Mouse (Mus musculus) limb, embryonic 15.5 days (tissue): ENCODE results near the gene H2al2a. TPM values are rescaled to one million over a fixed set of nuclear protein-coding genes. Genes with fewer than 3 reads are reported as not detected.
"Not testable (repeated sequence)": the region's sequence is repeated elsewhere in the genome, so short reads cannot be mapped to it uniquely, and the experiment has no call there.

ENCODE experiments used
- ATAC-seq: fragments of 200-750 bp; cut with Nextera tagmentation; 2 replicates; pipeline ENCODE4 v1.8.0; 2017; ENCODE audit warnings: low read depth, moderate TSS enrichment; ENCODE audit not compliant: insufficient number of reproducible peaks, low FRiP score, low TSS enrichment
- H3K27ac ChIP-seq: fragments of 300-500 bp; sonication (generic); 2 replicates; pipeline ENCODE4 v1.5.1; 2015; ENCODE audit warnings: moderate library complexity, mild to moderate bottlenecking, inconsistent platforms
- H3K27me3 ChIP-seq: fragments of 300-500 bp; sonication (generic); 2 replicates; pipeline ENCODE4 v1.6.1; 2015; ENCODE audit warnings: inconsistent platforms
- H3K36me3 ChIP-seq: fragments of 300-500 bp; sonication (generic); 2 replicates; pipeline ENCODE4 v1.6.1; 2015; ENCODE audit warnings: inconsistent platforms
- H3K4me1 ChIP-seq: fragments of 300-500 bp; sonication (generic); 2 replicates; pipeline ENCODE4 v1.6.1; 2015; ENCODE audit warnings: inconsistent platforms
- H3K4me2 ChIP-seq: fragments of 300-500 bp; sonication (generic); 2 replicates; pipeline ENCODE4 v1.6.1; 2015; ENCODE audit warnings: mild to moderate bottlenecking, inconsistent platforms
- H3K4me3 ChIP-seq: fragments of 300-500 bp; sonication (generic); 2 replicates; pipeline ENCODE4 v1.5.1; 2015; ENCODE audit warnings: mild to moderate bottlenecking, inconsistent platforms
- H3K9ac ChIP-seq: fragments of 300-500 bp; sonication (generic); 2 replicates; pipeline ENCODE4 v1.6.1; 2015; ENCODE audit warnings: inconsistent platforms
- H3K9me3 ChIP-seq: fragments of 300-500 bp; sonication (generic); 2 replicates; pipeline ENCODE4 v1.6.1; 2016; ENCODE audit warnings: inconsistent platforms
- WGBS: fragments of 180-500 bp; shearing (Covaris S2); methylation state at CpG from one replicate; pipeline ENCODE4 v1.1.7; 2015; 5-methylcytosine and 5-hydroxymethylcytosine counted together
- polyA plus RNA-seq: library from polyadenylated mRNA; unstranded; fragments of >200 nt; fragmentation: Nextera tagmentation; extraction: Ambion mirVana; gene quantifications from 2 replicates; pipeline ENCODE4 v1.2.1, GENCODE M21; 2015

The H2al2a gene
- polyA plus RNA-seq, 1 experiment from 2014 or later, result not detected

- no peak overlapping the region for H3K4me2 ChIP-seq
- no peak overlapping the region for H3K27ac ChIP-seq
- H3K4me1 ChIP-seq, result peaks cover 14% of the 10 kb centered on the region; the same call in 1 of the 2 replicates
- H3K36me3 ChIP-seq, result no peaks in the 10 kb centered on the region
- ATAC-seq, result no peak
- H3K4me3 ChIP-seq, result no peak overlapping the region
- H3K27me3 ChIP-seq, result no peaks in the 10 kb centered on the region
- 93% methylated on average over 3 of the region's 3 CpGs for WGBS
- no peaks in the 10 kb centered on the region for H3K9me3 ChIP-seq
- no peak overlapping the region for H3K9ac ChIP-seq
Observed at GRCm38 (mm10) chr2:18002306-18002705, 5.5 kb upstream of the H2al2a start.

DNA sequence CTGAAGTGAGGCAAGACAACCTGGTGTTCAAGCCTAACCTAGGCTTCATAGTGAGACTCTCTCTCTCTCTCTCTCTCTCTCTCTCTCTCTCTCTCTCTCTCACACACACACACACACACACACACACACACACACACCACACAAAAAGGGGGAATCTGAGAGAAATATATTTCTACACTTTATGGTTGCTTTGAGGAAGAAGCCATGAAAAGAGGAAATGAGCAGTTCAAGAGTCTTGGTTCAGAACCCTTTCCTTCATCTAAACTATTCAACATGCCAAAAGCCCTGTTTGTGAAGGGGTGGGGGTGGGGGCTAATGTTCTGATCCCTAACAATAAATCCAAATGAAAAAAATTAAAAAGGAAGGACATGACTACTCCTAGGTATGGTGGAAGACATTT lies 7.2 kb downstream of the H2al2a start:
- ATAC-seq, result no peak
- H3K27ac ChIP-seq, result no peak overlapping the region
- no peaks in the 10 kb centered on the region for H3K4me1 ChIP-seq
- no peaks in the 10 kb centered on the region for H3K36me3 ChIP-seq
- no peak overlapping the region for H3K4me2 ChIP-seq
- H3K9me3 ChIP-seq, result no peaks in the 10 kb centered on the region
- no peak overlapping the region for H3K4me3 ChIP-seq
- H3K27me3 ChIP-seq, result no peaks in the 10 kb centered on the region
- no peak overlapping the region for H3K9ac ChIP-seq

- no peak overlapping the region for H3K9ac ChIP-seq
- 73% methylated on average over 3 of the region's 3 CpGs for WGBS
- H3K4me1 ChIP-seq, result no peaks in the 10 kb centered on the region
- no peaks in the 10 kb centered on the region for H3K9me3 ChIP-seq
- no peak for ATAC-seq
- H3K36me3 ChIP-seq, result no peaks in the 10 kb centered on the region
- H3K27me3 ChIP-seq, result no peaks in the 10 kb centered on the region
- H3K4me3 ChIP-seq, result no peak overlapping the region
- no peak overlapping the region for H3K27ac ChIP-seq
- H3K4me2 ChIP-seq, result no peak overlapping the region
Observed at GRCm38 (mm10) chr2:17989115-17989514, 7.6 kb downstream of the H2al2a start.

- Histone ChIP-seq H3K4me1 (no peaks in the 10 kb centered on the region), H3K4me2 (no peak overlapping the region), H3K27me3 (no peaks in the 10 kb centered on the region), H3K36me3 (no peaks in the 10 kb centered on the region), H3K9me3 (no peaks in the 10 kb centered on the region), H3K4me3 (no peak overlapping the region), H3K9ac (no peak overlapping the region), H3K27ac (no peak overlapping the region)
- WGBS, result 74% methylated on average over 3 of the region's 3 CpGs
- ATAC-seq, result no peak
Observed at GRCm38 (mm10) chr2:17986694-17987093, 10.1 kb downstream of the H2al2a start.

GRCm38 (mm10) chr2:17984774-17985173 lies 12.0 kb downstream of the H2al2a start:
- no peaks in the 10 kb centered on the region for H3K36me3 ChIP-seq
- no peak overlapping the region for H3K4me3 ChIP-seq
- no peaks in the 10 kb centered on the region for H3K9me3 ChIP-seq
- H3K4me1 ChIP-seq, result no peaks in the 10 kb centered on the region
- ATAC-seq, result no peak
- H3K27ac ChIP-seq, result no peak overlapping the region
- H3K4me2 ChIP-seq, result no peak overlapping the region
- 95% methylated on average over 3 of the region's 3 CpGs for WGBS
- H3K27me3 ChIP-seq, result no peaks in the 10 kb centered on the region
- no peak overlapping the region for H3K9ac ChIP-seq

- Histone ChIP-seq H3K4me2 (no peak overlapping the region), H3K27me3 (no peaks in the 10 kb centered on the region), H3K36me3 (no peaks in the 10 kb centered on the region), H3K4me3 (no peak overlapping the region), H3K9me3 (no peaks in the 10 kb centered on the region), H3K4me1 (no peaks in the 10 kb centered on the region), H3K9ac (no peak overlapping the region), H3K27ac (no peak overlapping the region)
- ATAC-seq, result no peak
- 84% methylated on average over 1 of the region's 1 CpGs for WGBS
Observed at GRCm38 (mm10) chr2:17982747-17983146, 14.0 kb downstream of the H2al2a start.

- no peak overlapping the region for H3K27ac ChIP-seq
- no peak for ATAC-seq
- no peak overlapping the region for H3K4me3 ChIP-seq
- H3K4me1 ChIP-seq, result no peaks in the 10 kb centered on the region
- H3K9me3 ChIP-seq, result no peaks in the 10 kb centered on the region
- H3K9ac ChIP-seq, result no peak overlapping the region
- no peaks in the 10 kb centered on the region for H3K36me3 ChIP-seq
- H3K4me2 ChIP-seq, result no peak overlapping the region
- no peaks in the 10 kb centered on the region for H3K27me3 ChIP-seq
- WGBS, result 93% methylated on average over 6 of the region's 6 CpGs
Observed at GRCm38 (mm10) chr2:17978706-17979105, 18.1 kb downstream of the H2al2a start.

- not testable (repeated sequence) for H3K4me2 ChIP-seq, H3K27me3 ChIP-seq, H3K4me3 ChIP-seq, H3K36me3 ChIP-seq, H3K9me3 ChIP-seq, H3K27ac ChIP-seq, ATAC-seq, H3K9ac ChIP-seq, H3K4me1 ChIP-seq
- 90% methylated on average over 7 of the region's 7 CpGs for WGBS
Observed at GRCm38 (mm10) chr2:17978251-17978650, 18.5 kb downstream of the H2al2a start.

- not testable (repeated sequence) for ATAC-seq, H3K9ac ChIP-seq, H3K4me1 ChIP-seq
Observed at GRCm38 (mm10) chr2:17977645-17978044, 19.1 kb downstream of the H2al2a start.

DNA sequence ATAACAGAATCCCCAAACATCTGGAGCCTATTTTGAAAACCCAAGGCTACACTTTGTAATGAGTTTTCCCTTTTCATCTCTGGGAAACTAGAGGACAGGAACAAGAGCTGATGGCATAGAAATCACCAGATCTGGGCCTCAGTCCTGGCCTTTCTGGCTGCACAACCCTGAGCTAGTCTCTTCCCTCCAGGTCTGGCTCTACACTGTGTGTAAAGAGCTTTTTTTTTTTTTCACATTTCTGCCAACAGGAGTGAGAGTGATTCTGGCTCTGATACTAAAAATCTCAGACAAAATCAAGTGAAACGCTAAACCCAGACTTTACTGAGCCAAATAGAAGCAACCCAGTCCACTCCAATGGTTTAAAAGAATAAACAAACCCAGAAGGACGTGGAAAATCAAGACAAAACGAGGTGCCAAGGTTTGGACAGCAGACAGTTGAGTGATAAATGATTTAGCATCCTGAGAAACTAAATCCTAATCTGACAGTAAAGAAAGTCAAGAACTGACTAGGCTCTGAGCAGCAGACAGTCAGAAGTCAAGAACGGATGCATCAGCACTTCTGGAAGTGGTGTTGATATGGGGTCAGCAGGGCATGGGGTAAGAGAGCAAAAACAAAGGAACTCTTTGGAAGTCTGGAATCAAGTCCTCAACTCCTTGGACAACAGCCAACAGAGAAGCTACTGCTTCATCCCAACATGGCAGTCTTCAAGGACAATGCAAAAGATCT lies 21.0 kb downstream of the H2al2a start:
- 44% methylated on average over 4 of the region's 4 CpGs for WGBS
- H3K9ac ChIP-seq, result no peak overlapping the region

More at GRCm38 (mm10) chr2:17977645-17978044, 19.1 kb downstream of the H2al2a start:
- H3K27me3 ChIP-seq, H3K4me2 ChIP-seq, H3K9me3 ChIP-seq, H3K27ac ChIP-seq, H3K36me3 ChIP-seq, H3K4me3 ChIP-seq: not testable (repeated sequence)

GRCm38 (mm10) chr2:17973868-17974440 lies 22.8 kb downstream of the H2al2a start:
- Histone ChIP-seq H3K9me3 (no peaks in the 10 kb centered on the region), H3K4me1 (no peaks in the 10 kb centered on the region), H3K27ac (no peak overlapping the region), H3K9ac (no peak overlapping the region), H3K4me3 (no peak overlapping the region), H3K27me3 (no peaks in the 10 kb centered on the region), H3K36me3 (no peaks in the 10 kb centered on the region), H3K4me2 (no peak overlapping the region)
- 35% methylated on average over 2 of the region's 2 CpGs for WGBS
- ATAC-seq, result no peak

More for the DNA sequence above, 21.0 kb downstream of the H2al2a start:
- Histone ChIP-seq H3K4me2 (no peak overlapping the region), H3K36me3 (no peaks in the 10 kb centered on the region), H3K4me3 (no peak overlapping the region), H3K27ac (peak overlapping the region; percentile 22; the same call in 1 of the 2 replicates), H3K9me3 (no peaks in the 10 kb centered on the region), H3K27me3 (no peaks in the 10 kb centered on the region), H3K4me1 (no peaks in the 10 kb centered on the region)
- ATAC-seq, result no peak

DNA sequence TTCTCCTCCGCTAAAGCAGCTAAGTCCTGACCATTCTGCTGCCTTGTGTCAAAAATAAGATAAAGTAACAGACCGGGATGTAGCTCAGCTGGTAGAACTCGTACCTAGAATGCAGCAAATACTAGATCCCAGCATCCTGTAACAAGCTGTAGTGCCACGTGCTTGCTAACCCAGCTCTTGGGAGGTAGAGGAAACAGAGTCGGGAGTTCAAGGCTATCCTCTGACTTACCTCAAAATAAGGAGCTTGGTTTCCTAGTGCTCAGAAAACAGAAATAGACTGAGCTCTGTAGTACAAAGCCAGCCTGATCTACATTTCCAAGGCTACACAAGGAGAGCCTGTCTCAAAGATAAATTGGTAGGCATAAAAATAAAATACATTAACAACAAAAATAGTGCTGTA lies 23.5 kb downstream of the H2al2a start:
- H3K9ac ChIP-seq, result no peak overlapping the region
- H3K9me3 ChIP-seq, result no peaks in the 10 kb centered on the region
- H3K36me3 ChIP-seq, result no peaks in the 10 kb centered on the region
- H3K4me3 ChIP-seq, result no peak overlapping the region
- H3K4me2 ChIP-seq, result no peak overlapping the region
- H3K27me3 ChIP-seq, result no peaks in the 10 kb centered on the region
- H3K4me1 ChIP-seq, result no peaks in the 10 kb centered on the region
- WGBS, result 83% methylated on average over 5 of the region's 5 CpGs
- no peak overlapping the region for H3K27ac ChIP-seq
- ATAC-seq, result no peak
